Mouse (Mus musculus): ENCODE results near the gene Serpinb9c. TPM values are rescaled to one million over a fixed set of nuclear protein-coding genes. Genes with fewer than 3 reads are reported as not detected.
"Not testable (repeated sequence)": the region's sequence is repeated elsewhere in the genome, so short reads cannot be mapped to it uniquely, and the experiment has no call there.

Gene Serpinb9c
- polyA plus RNA-seq (2015; fragmentation: Nextera tagmentation; extraction: Ambion mirVana), result not detected in 2 replicates

GRCm38 (mm10) chr13:33159642-33160041 is at the start of gene Serpinb9c:
Gene Serpinb9c (minus strand): TSS chr13:33159742.
- Histone ChIP-seq H3K9me3 (ENCODE audit: control insufficient read depth, low read length) (peaks cover 4% of the 10 kb centered on the region; the same call in 1 of the 2 replicates), H3K9ac (ENCODE audit: low read depth, low read length) (no peak within 1 kb of the TSS), H3K4me1 (ENCODE audit: control insufficient read depth, insufficient read depth, low read depth, low read length) (no peaks in the 10 kb centered on the region), H3K27me3 (replicated peaks; ENCODE audit: control insufficient read depth, insufficient read depth, low read length) (no peaks in the 10 kb centered on the region), H3K27ac (ENCODE audit: low read depth, low read length) (no peak within 1 kb of the TSS), H3K4me2 (ENCODE audit: low read length) (no peak within 1 kb of the TSS), H3K4me3 (ENCODE audit: low read length) (no peak within 1 kb of the TSS), H3K36me3 (ENCODE audit: control insufficient read depth, insufficient read depth, low read length) (no peaks in the 10 kb centered on the region)
- 84% methylated on average over 4 of the region's 4 CpGs for WGBS
- ATAC-seq, result no peak

GRCm38 (mm10) chr13:33199740-33200139 is 40.2 kb upstream of the Serpinb9c start:
- ATAC-seq, result no peak
- Histone ChIP-seq H3K4me1 (ENCODE audit: control insufficient read depth, insufficient read depth, low read depth, low read length) (no peaks in the 10 kb centered on the region), H3K9ac (ENCODE audit: low read depth, low read length) (no peak overlapping the region), H3K27ac (ENCODE audit: low read depth, low read length) (no peak overlapping the region), H3K27me3 (replicated peaks; ENCODE audit: control insufficient read depth, insufficient read depth, low read length) (no peaks in the 10 kb centered on the region), H3K9me3 (ENCODE audit: control insufficient read depth, low read length) (peaks cover 2% of the 10 kb centered on the region; the same call in 1 of the 2 replicates), H3K4me3 (ENCODE audit: low read length) (no peak overlapping the region), H3K4me2 (ENCODE audit: low read length) (no peak overlapping the region), H3K36me3 (ENCODE audit: control insufficient read depth, insufficient read depth, low read length) (no peaks in the 10 kb centered on the region)
- 74% methylated on average over 2 of the region's 2 CpGs for WGBS

GRCm38 (mm10) chr13:33192659-33193058 is 33.1 kb upstream of the Serpinb9c start, which contains the start of gene Serpinb9d:
Gene Serpinb9d (plus strand): TSS chr13:33192959.
- no peak for ATAC-seq
- H3K4me3 ChIP-seq (ENCODE audit: low read length), result no peak within 1 kb of the TSS
- no peaks in the 10 kb centered on the region for H3K27me3 ChIP-seq (replicated peaks; ENCODE audit: control insufficient read depth, insufficient read depth, low read length)
- H3K36me3 ChIP-seq (ENCODE audit: control insufficient read depth, insufficient read depth, low read length), result no peaks in the 10 kb centered on the region
- H3K9ac ChIP-seq (ENCODE audit: low read depth, low read length), result no peak within 1 kb of the TSS
- H3K4me2 ChIP-seq (ENCODE audit: low read length), result no peak within 1 kb of the TSS
- no peaks in the 10 kb centered on the region for H3K9me3 ChIP-seq (ENCODE audit: control insufficient read depth, low read length)
- no peaks in the 10 kb centered on the region for H3K4me1 ChIP-seq (ENCODE audit: control insufficient read depth, insufficient read depth, low read depth, low read length)
- 85% methylated on average over 5 of the region's 5 CpGs for WGBS
- no peak within 1 kb of the TSS for H3K27ac ChIP-seq (ENCODE audit: low read depth, low read length)

GRCm38 (mm10) chr13:33190486-33190885 is 30.9 kb upstream of the Serpinb9c start:
- not testable (repeated sequence) for H3K9me3 ChIP-seq (ENCODE audit: control insufficient read depth, low read length); H3K27me3 ChIP-seq (replicated peaks; ENCODE audit: control insufficient read depth, insufficient read depth, low read length); H3K4me2 ChIP-seq (ENCODE audit: low read length); H3K4me1 ChIP-seq (ENCODE audit: control insufficient read depth, insufficient read depth, low read depth, low read length); ATAC-seq; H3K36me3 ChIP-seq (ENCODE audit: control insufficient read depth, insufficient read depth, low read length); H3K9ac ChIP-seq (ENCODE audit: low read depth, low read length); H3K4me3 ChIP-seq (ENCODE audit: low read length); H3K27ac ChIP-seq (ENCODE audit: low read depth, low read length)
- 100% methylated on average over 1 of the region's 1 CpGs for WGBS

- H3K4me1 ChIP-seq (ENCODE audit: control insufficient read depth, insufficient read depth, low read depth, low read length), result no peaks in the 10 kb centered on the region
- no peaks in the 10 kb centered on the region for H3K27me3 ChIP-seq (replicated peaks; ENCODE audit: control insufficient read depth, insufficient read depth, low read length)
- H3K4me2 ChIP-seq (ENCODE audit: low read length), result no peak overlapping the region
- no peaks in the 10 kb centered on the region for H3K9me3 ChIP-seq (ENCODE audit: control insufficient read depth, low read length)
- no peak overlapping the region for H3K9ac ChIP-seq (ENCODE audit: low read depth, low read length)
- H3K4me3 ChIP-seq (ENCODE audit: low read length), result no peak overlapping the region
- no peak for ATAC-seq
- no peak overlapping the region for H3K27ac ChIP-seq (ENCODE audit: low read depth, low read length)
- H3K36me3 ChIP-seq (ENCODE audit: control insufficient read depth, insufficient read depth, low read length), result no peaks in the 10 kb centered on the region
- WGBS, result 82% methylated on average over 3 of the region's 3 CpGs
Observed at GRCm38 (mm10) chr13:33141435-33141834, 18.1 kb downstream of the Serpinb9c start.

- H3K9me3 ChIP-seq (ENCODE audit: control insufficient read depth, low read length), result no peaks in the 10 kb centered on the region
- 92% methylated on average over 2 of the region's 2 CpGs for WGBS
Observed at GRCm38 (mm10) chr13:33137717-33138116, 21.8 kb downstream of the Serpinb9c start.

GRCm38 (mm10) chr13:33113054-33113453 is 46.5 kb downstream of the Serpinb9c start:
- ATAC-seq, result no peak
- Histone ChIP-seq H3K27me3 (replicated peaks; ENCODE audit: control insufficient read depth, insufficient read depth, low read length) (no peaks in the 10 kb centered on the region), H3K27ac (ENCODE audit: low read depth, low read length) (no peak overlapping the region), H3K9me3 (ENCODE audit: control insufficient read depth, low read length) (no peaks in the 10 kb centered on the region), H3K4me1 (ENCODE audit: control insufficient read depth, insufficient read depth, low read depth, low read length) (no peaks in the 10 kb centered on the region), H3K36me3 (ENCODE audit: control insufficient read depth, insufficient read depth, low read length) (no peaks in the 10 kb centered on the region), H3K4me2 (ENCODE audit: low read length) (no peak overlapping the region), H3K9ac (ENCODE audit: low read depth, low read length) (no peak overlapping the region), H3K4me3 (ENCODE audit: low read length) (no peak overlapping the region)
- 74% methylated on average over 3 of the region's 3 CpGs for WGBS

More at GRCm38 (mm10) chr13:33137717-33138116, 21.8 kb downstream of the Serpinb9c start:
- no peak overlapping the region for H3K4me2 ChIP-seq (ENCODE audit: low read length)
- no peak for ATAC-seq
- H3K4me3 ChIP-seq (ENCODE audit: low read length), result no peak overlapping the region
- no peak overlapping the region for H3K9ac ChIP-seq (ENCODE audit: low read depth, low read length)
- no peaks in the 10 kb centered on the region for H3K27me3 ChIP-seq (replicated peaks; ENCODE audit: control insufficient read depth, insufficient read depth, low read length)
- no peak overlapping the region for H3K27ac ChIP-seq (ENCODE audit: low read depth, low read length)
- H3K36me3 ChIP-seq (ENCODE audit: control insufficient read depth, insufficient read depth, low read length), result no peaks in the 10 kb centered on the region
- H3K4me1 ChIP-seq (ENCODE audit: control insufficient read depth, insufficient read depth, low read depth, low read length), result no peaks in the 10 kb centered on the region

GRCm38 (mm10) chr13:33105626-33106025 is 53.9 kb downstream of the Serpinb9c start:
- no peaks in the 10 kb centered on the region for H3K9me3 ChIP-seq (ENCODE audit: control insufficient read depth, low read length)
- ATAC-seq, result no peak
- H3K4me2 ChIP-seq (ENCODE audit: low read length), result no peak overlapping the region
- no peaks in the 10 kb centered on the region for H3K36me3 ChIP-seq (ENCODE audit: control insufficient read depth, insufficient read depth, low read length)
- no peak overlapping the region for H3K4me3 ChIP-seq (ENCODE audit: low read length)
- H3K27me3 ChIP-seq (replicated peaks; ENCODE audit: control insufficient read depth, insufficient read depth, low read length), result no peaks in the 10 kb centered on the region
- no peak overlapping the region for H3K9ac ChIP-seq (ENCODE audit: low read depth, low read length)
- H3K4me1 ChIP-seq (ENCODE audit: control insufficient read depth, insufficient read depth, low read depth, low read length), result no peaks in the 10 kb centered on the region
- no peak overlapping the region for H3K27ac ChIP-seq (ENCODE audit: low read depth, low read length)
